Mouse (Mus musculus) thymus, postnatal 0 days (tissue): Measurements from ENCODE around the gene Rps25. TPM values are rescaled to one million over a fixed set of nuclear protein-coding genes. Genes with fewer than 3 reads are reported as not detected.

Source experiments
- DNase-seq: peaks from one replicate; pipeline ENCODE4 v3.0.0-alpha.2; 2015; ENCODE audit warnings: low spot score
- microRNA-seq: library from miRNA; unstranded; fragments of <30 nt; microRNA quantifications from one replicate; pipeline ENCODE4, GENCODE M21; 2016; ENCODE audit warnings: borderline number of aligned reads
- polyA plus RNA-seq: library from polyadenylated mRNA; unstranded; fragments of >200 nt; fragmentation: Nextera tagmentation; extraction: Ambion mirVana; gene quantifications from 2 replicates; pipeline ENCODE4 v1.2.1, GENCODE M21; 2015

Rps25 gene
- polyA plus RNA-seq, 1 experiment from 2014 or later: 3,300 TPM

DNA sequence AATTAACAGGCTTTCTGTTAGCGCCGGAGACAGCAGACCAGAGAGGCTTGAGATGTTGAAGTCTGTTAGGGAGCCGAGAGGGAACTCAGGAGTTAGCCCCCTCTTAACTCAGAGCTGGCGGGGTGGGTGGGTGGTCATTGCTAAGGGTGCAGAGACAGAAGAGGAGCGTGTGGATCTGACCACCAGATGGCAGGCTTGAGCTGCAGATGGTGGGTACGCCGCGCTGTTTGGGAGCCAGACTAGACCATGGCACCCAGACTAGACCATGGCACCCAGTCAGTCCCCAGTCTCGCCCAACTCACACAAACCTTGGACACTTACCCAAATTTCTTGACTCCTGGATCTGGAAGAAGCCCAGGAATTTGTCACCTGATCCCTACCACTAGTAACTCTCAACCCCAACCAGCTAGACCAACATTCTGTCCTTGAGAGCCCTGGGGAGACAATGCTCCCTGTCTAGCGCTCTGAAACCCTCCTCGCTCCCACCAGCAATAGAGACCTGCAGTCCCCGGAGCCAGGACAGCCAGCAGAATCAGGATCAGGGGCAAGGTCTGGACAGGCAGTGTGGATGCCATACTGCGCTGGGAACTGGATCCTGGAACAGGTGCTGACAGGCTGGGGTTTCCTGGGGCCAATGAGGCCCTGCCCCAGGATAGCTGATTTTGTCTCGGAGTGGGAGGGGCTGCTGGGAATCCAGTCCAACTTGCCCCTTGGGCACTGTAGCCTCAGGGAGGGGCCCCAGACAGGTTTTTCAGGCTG lies 47.4 kb downstream of the Rps25 start:
- DNase-seq: peak; percentile 82

DNA sequence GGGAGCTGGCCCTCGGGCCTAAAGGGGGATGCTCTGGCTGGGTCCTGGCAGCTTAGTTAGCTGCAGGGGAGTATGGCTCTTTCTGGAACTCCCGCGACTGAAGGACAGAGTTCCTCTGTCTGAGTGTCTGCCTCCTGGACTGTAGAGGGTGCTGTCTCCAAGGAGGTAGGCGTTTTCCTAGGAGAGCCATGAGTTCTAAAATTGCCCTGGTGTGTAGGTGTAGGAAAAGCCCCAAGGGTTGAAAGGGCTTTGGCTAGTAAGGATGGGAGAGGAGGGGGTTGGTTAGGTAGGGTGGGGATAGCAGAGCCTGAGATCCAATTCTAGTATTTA lies 47.9 kb downstream of the Rps25 start, which contains the start of gene Upk2:
Upk2 (minus strand) TSS at position 86 of the 330 bp plus-strand sequence.
- DNase-seq: no peak

DNA sequence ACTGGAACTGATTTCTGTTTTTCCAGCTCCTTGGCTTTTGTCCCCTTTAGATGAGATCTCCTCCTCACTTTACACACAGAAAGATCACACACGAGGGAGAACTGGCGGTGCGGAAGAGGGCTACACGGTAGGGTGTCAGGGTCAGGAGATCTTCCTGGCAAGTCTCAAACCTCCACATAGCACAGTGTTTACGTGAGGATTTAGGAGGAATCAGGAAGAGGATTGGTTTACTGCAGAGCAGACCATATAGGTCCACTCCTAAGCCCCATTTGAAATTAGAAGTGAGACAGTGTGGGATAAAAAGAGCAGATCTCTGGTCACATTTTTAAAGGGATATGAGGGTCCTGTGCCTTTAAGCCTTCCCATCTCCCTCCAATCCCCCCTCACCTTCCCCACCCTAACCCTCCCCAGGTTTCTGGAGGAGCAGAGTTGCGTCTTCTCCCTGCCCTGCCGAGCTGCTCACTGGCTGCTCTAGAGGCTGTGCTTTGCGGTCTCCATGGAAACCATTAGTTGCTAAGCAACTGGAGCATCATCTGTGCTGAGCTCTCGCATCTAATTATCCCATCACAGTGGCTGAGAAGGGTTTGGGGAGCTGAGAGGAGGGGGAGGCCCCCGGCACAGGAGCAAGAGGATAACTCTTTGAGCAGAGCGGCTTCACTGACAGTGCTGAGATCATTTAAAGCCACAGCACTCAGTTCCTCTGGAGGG lies 50.2 kb downstream of the Rps25 start:
- DNase-seq: peak; percentile 32

Small RNA genes lying within 50 kb of the gene (microRNA-seq; reads per million reads assigned to microRNA genes)
- not detected for gene Mir7085

Other genes with a start within 250 kb of the Rps25 start
- gene Cbl, start 173.1 kb upstream of the Rps25 start, polyA plus RNA-seq: 51.9 and 60.4 TPM in 2 replicates
- 8.1 TPM in 2 replicates for gene Ccdc153, start 166.5 kb upstream of the Rps25 start, polyA plus RNA-seq
- 0.45 and 0.49 TPM in 2 replicates for gene Pdzd3, start 155.7 kb upstream of the Rps25 start, polyA plus RNA-seq
- 5.9 and 6.3 TPM in 2 replicates for gene Nlrx1, start 138.5 kb upstream of the Rps25 start, polyA plus RNA-seq
- gene Abcg4, start 118.5 kb upstream of the Rps25 start, polyA plus RNA-seq: 0.09 and 0.12 TPM in 2 replicates
- 22.4 and 22.6 TPM in 2 replicates for gene Hinfp, start 101.5 kb upstream of the Rps25 start, polyA plus RNA-seq
- gene C2cd2l, start 86.9 kb upstream of the Rps25 start, polyA plus RNA-seq: 11.0 and 11.2 TPM in 2 replicates
- gene Dpagt1, start 81.1 kb upstream of the Rps25 start, polyA plus RNA-seq: 25.7 and 25.8 TPM in 2 replicates
- 454 and 470 TPM in 2 replicates for gene H2afx, start 72.4 kb upstream of the Rps25 start, polyA plus RNA-seq
- 74.7 and 79.0 TPM in 2 replicates for gene Hmbs, start 62.9 kb upstream of the Rps25 start, polyA plus RNA-seq
- gene Vps11, start 45.5 kb upstream of the Rps25 start, polyA plus RNA-seq: 30.1 and 30.5 TPM in 2 replicates
- gene Hyou1, start 27.6 kb upstream of the Rps25 start, polyA plus RNA-seq: 13.1 and 18.5 TPM in 2 replicates
- gene Slc37a4, start 10.3 kb upstream of the Rps25 start, polyA plus RNA-seq: 16.4 and 18.1 TPM in 2 replicates
- gene Trappc4, start 461 bp downstream of the Rps25 start, polyA plus RNA-seq: 166 and 171 TPM in 2 replicates
- gene Ccdc84, start 11.4 kb downstream of the Rps25 start, polyA plus RNA-seq: 24.6 and 27.0 TPM in 2 replicates
- gene Foxr1, start 34.0 kb downstream of the Rps25 start, polyA plus RNA-seq: not detected in 2 replicates
- gene Upk2, start 47.8 kb downstream of the Rps25 start, polyA plus RNA-seq: 0.69 and 1.5 TPM in 2 replicates
- 3.2 and 4.4 TPM in 2 replicates for gene Bcl9l, start 75.7 kb downstream of the Rps25 start, polyA plus RNA-seq
- 1.4 and 1.5 TPM in 2 replicates for gene Cxcr5, start 154.7 kb downstream of the Rps25 start, polyA plus RNA-seq
- 22.2 and 29.5 TPM in 2 replicates for gene Ddx6, start 197.8 kb downstream of the Rps25 start, polyA plus RNA-seq